Mouse (Mus musculus): ENCODE measurements at regions not wholly inside any gene's neighbourhood (a gene's known extent, or its start where the extent isn't known, plus 50 kb on each side); places are given as distances from the start of the nearest gene placed in this dataset.
A peak's percentile ranks its signal among the peaks of the same experiment; 100 is the strongest.

DNA sequence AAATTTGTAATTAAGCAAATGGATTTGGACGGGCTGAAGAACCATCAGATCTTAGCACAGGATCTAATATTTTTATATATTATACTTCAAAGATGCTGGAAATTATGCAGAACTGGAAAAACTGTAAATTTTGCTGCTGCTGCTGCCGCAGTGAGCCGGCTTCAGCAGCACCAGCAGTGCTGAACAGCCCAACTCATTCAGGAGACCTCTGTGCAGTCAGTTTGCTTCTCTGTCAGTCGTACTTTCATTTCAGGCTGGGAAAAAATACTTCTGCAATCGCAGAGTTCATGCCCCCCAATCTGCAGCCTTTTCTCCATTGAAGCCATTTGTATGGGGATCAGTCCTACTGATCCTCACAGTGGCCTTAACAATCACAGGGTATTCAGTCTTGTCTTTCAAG lies 53.4 kb upstream of the Trpc3 start:
- H3K9me3 ChIP-seq = no peaks in the 10 kb centered on the region
- H3K27me3 ChIP-seq (replicated peaks; ENCODE audit: low read depth, poor library complexity, severe bottlenecking) = no peaks in the 10 kb centered on the region
- no peak for DNase-seq (ENCODE audit: low spot score)
- no peaks in the 10 kb centered on the region for H3K36me3 ChIP-seq (replicated peaks)
- H3K4me3 ChIP-seq = no peak overlapping the region
- no peak overlapping the region for H3K27ac ChIP-seq (replicated peaks)
- 71% methylated on average over 5 of the region's 5 CpGs for WGBS
- no peaks in the 10 kb centered on the region for H3K4me1 ChIP-seq

DNA sequence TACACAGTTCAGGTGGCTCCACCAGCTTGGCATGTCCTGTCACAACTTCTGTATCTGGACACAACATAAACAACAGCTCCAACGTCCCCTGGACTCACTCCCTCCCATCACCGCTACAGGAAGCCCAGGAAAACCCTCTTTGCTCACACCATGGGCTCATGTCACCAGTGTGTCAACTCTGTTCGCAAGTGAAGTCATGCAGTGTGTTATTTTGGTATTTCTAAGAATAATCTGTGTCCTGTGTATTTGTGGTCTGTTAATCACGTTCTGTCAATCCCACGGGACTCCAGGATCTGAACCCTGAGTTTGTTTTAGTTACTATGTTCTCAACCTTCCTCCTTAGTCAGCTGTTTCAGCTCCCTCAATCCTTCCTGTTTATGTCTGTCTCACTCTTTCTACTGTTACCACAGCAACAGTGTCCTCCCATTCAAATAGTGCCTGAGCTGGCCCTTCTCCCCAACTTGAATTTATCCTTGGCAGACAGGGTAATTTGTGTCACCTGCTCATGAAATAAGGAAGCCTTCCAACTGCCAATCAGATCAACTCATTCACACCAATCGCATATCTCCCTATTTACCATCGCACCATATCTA lies 64.5 kb upstream of the Trpc3 start:
- Histone ChIP-seq H3K4me3 (no peak overlapping the region), H3K27ac (replicated peaks) (no peak overlapping the region), H3K4me1 (no peaks in the 10 kb centered on the region), H3K27me3 (replicated peaks; ENCODE audit: low read depth, poor library complexity, severe bottlenecking) (no peaks in the 10 kb centered on the region), H3K9me3 (no peaks in the 10 kb centered on the region), H3K36me3 (replicated peaks) (no peaks in the 10 kb centered on the region)
- no peak for DNase-seq (ENCODE audit: low spot score)
- 80% methylated on average over 7 of the region's 7 CpGs for WGBS

DNA sequence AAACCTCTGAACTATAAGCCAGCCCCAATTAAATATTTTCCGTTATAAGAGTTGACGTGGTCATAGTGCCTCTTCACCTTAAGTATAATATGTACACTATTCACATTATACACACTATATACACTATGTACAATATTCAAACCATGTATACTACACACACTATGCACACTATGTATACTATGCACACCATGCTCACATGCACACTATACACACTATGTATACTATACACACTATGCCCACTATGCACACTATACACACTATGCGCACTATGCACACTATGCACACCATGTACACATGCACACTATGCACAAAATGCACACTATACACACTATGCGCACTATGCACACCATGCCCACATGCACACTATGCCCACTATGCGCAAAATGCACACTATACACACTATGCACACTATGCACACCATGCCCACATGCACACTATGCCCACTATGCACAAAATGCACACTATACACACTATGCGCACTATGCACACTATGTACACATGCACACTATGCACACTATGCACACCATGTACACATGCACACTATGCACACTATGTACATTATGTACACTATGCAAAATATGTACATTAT lies 72.2 kb upstream of the Trpc3 start:
- H3K27ac ChIP-seq (replicated peaks) = no peak overlapping the region
- no peak for DNase-seq (ENCODE audit: low spot score)
- no peaks in the 10 kb centered on the region for H3K9me3 ChIP-seq
- 0 out of 2 replicates have a peak, but pooled peaks cover 3% of the 10 kb centered on the region for H3K4me1 ChIP-seq
- no peaks in the 10 kb centered on the region for H3K27me3 ChIP-seq (replicated peaks; ENCODE audit: low read depth, poor library complexity, severe bottlenecking)
- no peak overlapping the region for H3K4me3 ChIP-seq
- WGBS = 93% methylated on average over 6 of the region's 6 CpGs
- no peaks in the 10 kb centered on the region for H3K36me3 ChIP-seq (replicated peaks)

DNA sequence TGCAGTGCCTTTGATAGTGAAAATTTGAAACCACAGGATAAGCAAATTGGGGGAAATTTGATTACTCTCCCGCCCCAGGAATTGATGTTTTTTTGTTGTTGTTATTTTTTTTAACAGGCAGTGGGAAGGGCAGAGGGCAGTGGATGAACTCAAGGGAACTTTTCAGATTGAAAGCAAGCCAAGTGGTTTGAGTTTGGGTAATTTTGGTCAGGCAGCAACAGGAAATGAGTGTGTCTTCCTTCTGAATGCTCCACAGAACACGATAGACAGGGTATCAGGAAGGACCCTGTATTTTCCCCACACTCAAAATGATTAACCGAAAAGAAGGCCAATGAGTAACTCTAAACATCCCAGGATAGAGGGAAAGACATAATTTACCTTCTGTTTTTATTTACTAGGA lies 72.9 kb upstream of the Trpc3 start:
- no peaks in the 10 kb centered on the region for H3K27me3 ChIP-seq (replicated peaks; ENCODE audit: low read depth, poor library complexity, severe bottlenecking)
- WGBS = 48% methylated on average over 3 of the region's 3 CpGs
- no peak for DNase-seq (ENCODE audit: low spot score)
- H3K4me3 ChIP-seq = no peak overlapping the region
- no peaks in the 10 kb centered on the region for H3K9me3 ChIP-seq
- H3K36me3 ChIP-seq (replicated peaks) = no peaks in the 10 kb centered on the region
- 0 out of 2 replicates have a peak, but pooled peaks cover 3% of the 10 kb centered on the region for H3K4me1 ChIP-seq
- no peak overlapping the region for H3K27ac ChIP-seq (replicated peaks)

DNA sequence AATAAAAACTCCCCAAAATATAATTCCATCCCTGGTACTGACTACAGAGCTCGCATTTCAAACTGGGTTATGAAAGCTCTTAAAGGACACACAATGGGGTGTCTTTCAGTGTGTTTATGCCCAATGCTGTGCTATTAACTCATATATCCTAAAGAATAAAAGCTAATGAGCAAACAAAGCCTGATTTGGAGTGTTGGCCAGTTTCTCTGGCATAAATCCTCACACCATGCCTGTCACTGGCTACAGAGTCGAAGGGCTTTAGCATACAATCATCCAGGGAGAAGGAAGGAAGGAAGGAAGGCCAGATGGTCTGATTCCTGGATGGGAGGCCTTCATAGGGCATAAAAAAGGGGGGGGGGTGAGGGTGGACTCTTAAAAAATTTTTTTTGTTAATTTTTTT lies 74.8 kb upstream of the Trpc3 start:
- Histone ChIP-seq H3K9me3 (no peaks in the 10 kb centered on the region), H3K4me1 (peaks cover 9% of the 10 kb centered on the region; the same call in 1 of the 2 replicates), H3K4me3 (no peak overlapping the region), H3K27me3 (replicated peaks; ENCODE audit: low read depth, poor library complexity, severe bottlenecking) (no peaks in the 10 kb centered on the region), H3K27ac (replicated peaks) (no peak overlapping the region), H3K36me3 (replicated peaks) (no peaks in the 10 kb centered on the region)
- no peak for DNase-seq (ENCODE audit: low spot score)
- 79% methylated on average over 2 of the region's 2 CpGs for WGBS

DNA sequence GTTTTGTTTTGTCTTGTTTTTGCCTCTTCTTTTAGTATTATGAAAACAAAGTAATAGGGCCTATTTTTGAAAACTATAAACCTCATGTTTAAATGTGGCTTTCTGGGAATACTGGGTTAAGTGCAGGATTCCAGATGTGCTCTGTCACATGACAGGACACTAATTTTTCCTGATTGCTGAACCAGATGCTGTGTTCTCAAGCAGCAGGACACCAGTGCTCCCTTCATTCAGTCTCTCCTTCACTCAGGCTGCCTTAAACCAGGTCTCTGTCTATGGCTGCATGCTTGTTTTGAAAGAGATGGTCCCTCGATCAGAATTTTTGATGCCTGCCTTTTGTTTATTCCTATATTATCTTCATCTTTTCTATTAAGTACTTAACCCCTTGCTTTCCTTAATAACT lies 80.1 kb upstream of the Trpc3 start:
- no peak overlapping the region for H3K4me3 ChIP-seq
- no peaks in the 10 kb centered on the region for H3K36me3 ChIP-seq (replicated peaks)
- peaks cover 29% of the 10 kb centered on the region for H3K4me1 ChIP-seq
- no peak for DNase-seq (ENCODE audit: low spot score)
- no peaks in the 10 kb centered on the region for H3K27me3 ChIP-seq (replicated peaks; ENCODE audit: low read depth, poor library complexity, severe bottlenecking)
- H3K9me3 ChIP-seq = no peaks in the 10 kb centered on the region
- WGBS = 66% methylated on average over 1 of the region's 1 CpGs
- H3K27ac ChIP-seq (replicated peaks) = no peak overlapping the region

DNA sequence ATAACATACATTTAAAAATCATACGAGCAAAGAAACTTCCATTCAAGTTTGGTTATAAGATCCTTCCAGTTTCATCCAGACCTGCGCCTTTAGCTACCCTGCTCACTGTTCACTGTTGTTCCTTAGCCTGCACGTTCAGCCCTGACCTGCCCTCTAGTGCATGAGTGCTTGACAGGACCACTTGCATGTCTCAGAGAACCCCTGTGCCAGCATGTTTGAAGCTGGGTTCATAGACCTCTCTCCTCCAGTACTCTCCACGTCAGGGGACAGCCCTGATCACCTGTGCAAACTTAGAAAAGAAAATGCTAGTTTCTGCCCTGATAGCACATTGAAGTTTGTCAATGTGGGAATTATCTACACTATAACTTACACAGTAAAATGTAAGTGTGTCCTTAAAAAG lies 81.0 kb upstream of the Trpc3 start:
- 0 out of 2 replicates have a peak overlapping the region, but pooled peaks have one; percentile 45 for H3K27ac ChIP-seq (replicated peaks)
- WGBS = 63% methylated on average over 4 of the region's 4 CpGs
- H3K27me3 ChIP-seq (replicated peaks; ENCODE audit: low read depth, poor library complexity, severe bottlenecking) = no peaks in the 10 kb centered on the region
- no peaks in the 10 kb centered on the region for H3K36me3 ChIP-seq (replicated peaks)
- H3K4me3 ChIP-seq = no peak overlapping the region
- H3K9me3 ChIP-seq = no peaks in the 10 kb centered on the region
- DNase-seq (ENCODE audit: low spot score) = no peak
- H3K4me1 ChIP-seq = peaks cover 29% of the 10 kb centered on the region

DNA sequence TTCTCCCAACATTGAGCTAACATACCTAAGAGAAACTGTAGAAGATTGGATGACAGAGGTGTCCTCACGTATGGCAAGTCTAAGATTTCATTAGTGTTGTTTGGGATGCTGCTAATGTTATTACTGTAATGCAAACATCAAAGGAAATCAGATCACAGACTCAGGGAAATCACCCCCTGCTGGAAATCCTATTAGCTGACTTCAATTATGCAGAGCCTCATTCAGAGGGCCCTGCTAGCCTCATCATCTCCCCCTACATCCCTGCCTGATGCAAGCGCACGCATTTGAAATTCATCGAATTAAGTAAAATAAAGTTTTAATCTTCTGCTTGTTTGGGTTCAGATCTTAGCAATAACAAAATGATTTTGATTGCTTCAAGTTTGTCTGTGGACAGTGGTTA lies 84.1 kb upstream of the Trpc3 start:
- Histone ChIP-seq H3K36me3 (replicated peaks) (no peaks in the 10 kb centered on the region), H3K4me3 (no peak overlapping the region), H3K27me3 (replicated peaks; ENCODE audit: low read depth, poor library complexity, severe bottlenecking) (no peaks in the 10 kb centered on the region), H3K4me1 (peaks cover 33% of the 10 kb centered on the region), H3K27ac (replicated peaks) (no peak overlapping the region), H3K9me3 (no peaks in the 10 kb centered on the region)
- 22% methylated on average over 4 of the region's 4 CpGs for WGBS
- DNase-seq (ENCODE audit: low spot score) = no peak

DNA sequence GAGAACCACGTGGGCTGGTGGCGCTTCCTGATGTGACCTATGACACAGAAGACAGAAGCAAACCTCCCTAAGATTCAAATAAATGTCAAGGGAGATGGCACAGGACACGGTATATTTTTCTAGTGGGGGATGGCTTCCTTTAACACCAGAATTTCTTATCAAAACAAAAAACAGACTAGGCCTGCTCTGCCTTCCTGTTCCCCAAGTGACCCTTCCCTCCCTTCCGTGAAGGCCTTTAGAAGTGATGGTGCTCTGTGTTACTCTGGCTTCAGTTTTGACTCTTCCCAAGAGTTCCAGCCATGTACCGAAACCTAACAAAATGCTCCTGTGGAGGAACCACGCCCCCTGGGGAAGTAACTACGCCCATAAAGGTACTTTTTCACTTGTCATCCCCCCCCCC lies 84.5 kb upstream of the 4932438A13Rik start:
- Histone ChIP-seq H3K36me3 (replicated peaks) (no peaks in the 10 kb centered on the region), H3K4me1 (peaks cover 14% of the 10 kb centered on the region), H3K4me3 (no peak overlapping the region), H3K9me3 (no peaks in the 10 kb centered on the region), H3K27ac (replicated peaks) (no peak overlapping the region), H3K27me3 (replicated peaks; ENCODE audit: low read depth, poor library complexity, severe bottlenecking) (no peaks in the 10 kb centered on the region)
- WGBS = 49% methylated on average over 7 of the region's 7 CpGs
- DNase-seq (ENCODE audit: low spot score) = no peak

DNA sequence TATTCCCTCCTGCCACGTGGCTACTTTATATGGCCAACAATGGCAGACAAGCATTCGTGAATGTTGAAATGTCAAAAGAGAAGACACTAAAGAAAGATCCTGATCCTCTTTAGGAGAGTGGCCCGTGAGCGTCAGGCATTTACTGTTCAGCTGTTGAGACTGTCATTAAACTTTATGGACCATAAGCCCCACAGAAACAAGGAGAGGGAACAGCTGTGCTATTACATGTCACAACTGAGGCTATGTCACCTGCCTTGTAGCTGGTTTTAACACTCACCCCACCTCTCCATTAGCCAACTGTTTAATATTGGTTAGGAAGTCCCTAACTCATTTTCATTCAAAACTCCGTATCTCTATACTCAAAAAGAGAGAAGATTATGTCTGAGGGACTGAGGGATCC lies 76.3 kb upstream of the 4932438A13Rik start:
- 80% methylated on average over 5 of the region's 5 CpGs for WGBS
- no peak for DNase-seq (ENCODE audit: low spot score)
- no peak overlapping the region for H3K27ac ChIP-seq (replicated peaks)

DNA sequence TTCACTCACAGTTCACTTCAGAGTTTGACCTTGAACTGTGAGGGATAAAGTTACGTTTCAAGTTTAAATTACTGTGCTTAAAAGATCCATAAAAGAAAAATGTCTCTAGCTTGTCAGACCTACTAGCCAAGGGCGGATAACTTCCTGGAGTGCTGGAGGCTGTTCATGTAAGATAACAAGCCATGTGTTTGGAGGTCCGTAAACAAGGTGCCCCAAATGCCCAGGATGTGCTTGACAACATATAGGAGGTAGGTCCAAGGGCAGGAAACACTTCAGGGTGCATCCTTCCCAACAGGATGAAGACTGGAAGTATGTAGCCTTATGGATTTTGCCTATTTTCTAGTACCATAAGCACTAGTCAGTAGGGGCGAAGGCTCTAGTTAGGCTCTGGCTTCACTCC lies 72.7 kb upstream of the 4932438A13Rik start:
- no peaks in the 10 kb centered on the region for H3K36me3 ChIP-seq (replicated peaks)
- 82% methylated on average over 4 of the region's 4 CpGs for WGBS
- no peak overlapping the region for H3K27ac ChIP-seq (replicated peaks)
- no peaks in the 10 kb centered on the region for H3K9me3 ChIP-seq
- H3K4me3 ChIP-seq = no peak overlapping the region
- DNase-seq (ENCODE audit: low spot score) = no peak
- H3K4me1 ChIP-seq = no peaks in the 10 kb centered on the region
- H3K27me3 ChIP-seq (replicated peaks; ENCODE audit: low read depth, poor library complexity, severe bottlenecking) = no peaks in the 10 kb centered on the region

More for the DNA sequence above, 76.3 kb upstream of the 4932438A13Rik start:
- H3K27me3 ChIP-seq (replicated peaks; ENCODE audit: low read depth, poor library complexity, severe bottlenecking) = no peaks in the 10 kb centered on the region
- H3K4me1 ChIP-seq = no peaks in the 10 kb centered on the region
- H3K36me3 ChIP-seq (replicated peaks) = no peaks in the 10 kb centered on the region
- H3K4me3 ChIP-seq = no peak overlapping the region
- H3K9me3 ChIP-seq = no peaks in the 10 kb centered on the region

DNA sequence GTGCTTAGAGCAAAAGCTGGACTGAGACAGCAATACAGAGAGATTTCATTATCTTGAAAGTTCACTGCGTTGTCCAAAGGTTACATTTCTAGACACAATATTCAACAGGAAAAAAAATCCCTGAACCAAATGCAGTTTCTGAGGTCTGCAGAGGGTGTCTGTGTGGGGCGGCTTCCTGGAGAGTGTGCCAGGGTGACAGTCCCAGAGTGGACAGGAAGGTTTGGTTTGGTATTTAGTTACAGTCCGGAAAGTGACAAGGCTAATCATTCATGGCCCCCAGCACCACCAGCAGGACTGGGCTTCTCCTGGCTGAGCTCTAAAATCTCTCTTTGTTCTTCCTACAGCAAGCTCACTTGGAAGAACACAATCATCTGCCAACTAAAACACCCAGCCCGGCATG lies 65.9 kb upstream of the 4932438A13Rik start:
- no peaks in the 10 kb centered on the region for H3K36me3 ChIP-seq (replicated peaks)
- peak; percentile 15 for DNase-seq (ENCODE audit: low spot score)
- H3K9me3 ChIP-seq = no peaks in the 10 kb centered on the region
- H3K4me1 ChIP-seq = peaks cover 4% of the 10 kb centered on the region; the same call in 1 of the 2 replicates
- H3K27ac ChIP-seq (replicated peaks) = no peak overlapping the region; the same call in 1 of the 2 replicates
- H3K4me3 ChIP-seq = no peak overlapping the region
- H3K27me3 ChIP-seq (replicated peaks; ENCODE audit: low read depth, poor library complexity, severe bottlenecking) = no peaks in the 10 kb centered on the region
- 32% methylated on average over 4 of the region's 4 CpGs for WGBS

DNA sequence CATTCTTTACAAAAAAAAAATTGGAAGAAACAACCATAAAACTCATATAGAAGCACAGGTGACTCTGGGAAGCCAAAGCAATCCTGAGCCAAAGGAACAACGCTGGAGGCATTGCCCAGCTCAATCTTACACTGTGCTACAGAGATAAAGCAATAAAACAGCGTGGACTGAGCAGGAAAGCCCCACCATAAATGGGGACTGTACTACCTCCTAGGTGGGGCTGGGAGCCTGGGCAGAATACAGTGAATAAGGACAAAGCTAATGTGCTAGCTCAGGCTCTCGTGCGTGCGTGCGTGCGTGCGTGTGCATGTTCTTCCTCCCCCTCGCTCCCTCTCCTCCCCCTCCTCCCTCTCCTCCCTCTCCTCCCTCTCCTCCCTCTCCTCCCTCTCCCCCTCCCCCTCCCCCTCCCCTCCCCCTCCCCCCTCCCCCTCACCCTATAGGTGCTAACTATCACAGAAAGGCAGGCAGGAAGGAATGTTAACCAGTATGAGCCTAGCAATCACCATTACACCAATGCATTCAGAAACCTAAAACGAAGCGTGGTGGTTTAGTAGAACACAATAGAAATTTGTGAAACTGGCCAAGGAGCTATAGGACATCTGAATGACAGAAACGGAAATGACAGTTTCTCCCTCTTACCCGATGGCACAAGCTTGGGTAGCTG lies 64.6 kb upstream of the 4932438A13Rik start:
- H3K9me3 ChIP-seq = no peaks in the 10 kb centered on the region
- H3K36me3 ChIP-seq (replicated peaks) = no peaks in the 10 kb centered on the region
- no peaks in the 10 kb centered on the region for H3K27me3 ChIP-seq (replicated peaks; ENCODE audit: low read depth, poor library complexity, severe bottlenecking)
- peaks cover 4% of the 10 kb centered on the region; the same call in 1 of the 2 replicates for H3K4me1 ChIP-seq
- H3K4me3 ChIP-seq = no peak overlapping the region
- 83% methylated on average over 13 of the region's 13 CpGs for WGBS
- no peak overlapping the region for H3K27ac ChIP-seq (replicated peaks)
- DNase-seq (ENCODE audit: low spot score) = no peak

All from embryonic facial prominence, embryonic 10.5 days (tissue).